Mouse (Mus musculus): ENCODE results near the gene Diras2.
A peak's percentile ranks its signal among the peaks of the same experiment; 100 is the strongest.
"Not testable (repeated sequence)": the region's sequence is repeated elsewhere in the genome, so short reads cannot be mapped to it uniquely, and the experiment has no call there.

Diras2 gene

DNA sequence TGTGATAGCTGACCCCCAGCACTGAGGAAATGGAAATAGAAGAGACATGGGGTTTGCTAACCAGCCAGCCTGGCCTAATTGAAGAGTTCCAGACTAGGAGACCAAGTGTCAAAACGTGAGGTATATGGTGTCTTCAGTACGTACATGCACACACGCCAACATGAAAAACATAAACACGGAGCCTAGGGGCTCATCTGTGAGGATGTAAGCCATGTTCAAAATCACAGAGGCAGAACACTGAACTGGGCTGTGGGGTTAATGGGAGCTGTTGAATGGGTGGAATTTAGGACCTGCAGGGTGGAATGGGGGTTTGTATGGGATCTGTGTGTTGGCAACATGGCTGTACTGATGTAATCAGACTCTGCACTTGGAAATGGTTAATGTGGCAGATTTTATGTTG is 14.5 kb downstream of the Diras2 start:
- DNase-seq (ENCODE audit: low spot score), result no peak

DNA sequence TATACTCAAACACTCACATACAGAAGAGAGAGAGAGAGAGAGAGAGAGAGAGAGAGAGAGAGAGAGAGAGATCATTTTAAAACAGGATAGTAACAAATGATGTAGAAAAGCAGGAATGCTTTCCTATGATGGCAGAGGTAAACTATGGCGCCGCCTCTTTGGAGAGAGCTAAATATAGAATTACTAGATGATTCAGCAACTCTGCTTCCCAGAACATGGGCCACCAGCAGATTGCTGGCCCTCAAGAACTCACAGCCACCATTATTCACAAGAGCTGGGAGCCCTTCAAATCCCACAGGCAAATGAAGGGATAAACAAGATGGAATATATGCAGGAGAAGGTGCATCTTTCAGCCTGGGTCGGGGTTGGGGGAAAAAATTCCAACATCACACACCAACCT is 15.0 kb downstream of the Diras2 start:
- no peak for DNase-seq (ENCODE audit: low spot score)

DNA sequence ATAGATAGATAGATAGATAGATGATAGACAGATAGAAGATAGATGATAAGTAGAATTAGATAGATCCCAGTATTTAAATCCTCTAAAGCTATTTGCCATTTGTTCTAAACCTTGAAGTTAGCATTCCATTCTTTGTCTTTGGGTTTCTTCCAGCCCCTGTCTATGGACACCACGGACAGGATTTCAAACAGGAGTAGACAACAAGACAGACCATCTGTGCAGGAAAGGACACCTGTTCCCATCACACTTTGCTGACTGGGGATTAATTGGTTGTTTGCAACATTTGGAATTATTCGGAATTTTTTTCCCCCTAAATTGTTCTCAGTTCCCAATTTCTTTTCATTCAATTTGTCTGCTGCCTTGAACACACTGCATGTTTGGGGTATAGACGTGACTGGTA is 17.5 kb downstream of the Diras2 start:
- no peak for DNase-seq (ENCODE audit: low spot score)

DNA sequence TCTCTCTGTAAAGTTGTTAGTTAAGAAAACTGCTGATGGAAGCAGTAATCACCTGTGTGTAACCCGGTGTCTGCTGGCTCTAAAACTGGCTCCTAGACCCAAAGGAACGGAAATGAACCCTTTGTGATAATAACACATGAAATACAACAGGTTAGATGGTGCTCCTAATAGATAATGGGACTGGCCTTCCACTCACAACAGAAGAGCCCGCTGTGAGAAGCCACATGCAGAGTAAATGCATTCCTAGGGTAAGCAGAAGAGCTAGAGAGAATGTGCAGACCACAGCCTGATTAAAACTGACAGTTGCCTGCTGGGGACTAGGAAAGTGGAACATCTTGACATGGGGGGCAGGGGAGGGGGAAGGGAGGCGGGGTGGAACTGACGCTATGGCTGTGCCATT is 18.7 kb downstream of the Diras2 start:
- no peak for DNase-seq (ENCODE audit: low spot score)

DNA sequence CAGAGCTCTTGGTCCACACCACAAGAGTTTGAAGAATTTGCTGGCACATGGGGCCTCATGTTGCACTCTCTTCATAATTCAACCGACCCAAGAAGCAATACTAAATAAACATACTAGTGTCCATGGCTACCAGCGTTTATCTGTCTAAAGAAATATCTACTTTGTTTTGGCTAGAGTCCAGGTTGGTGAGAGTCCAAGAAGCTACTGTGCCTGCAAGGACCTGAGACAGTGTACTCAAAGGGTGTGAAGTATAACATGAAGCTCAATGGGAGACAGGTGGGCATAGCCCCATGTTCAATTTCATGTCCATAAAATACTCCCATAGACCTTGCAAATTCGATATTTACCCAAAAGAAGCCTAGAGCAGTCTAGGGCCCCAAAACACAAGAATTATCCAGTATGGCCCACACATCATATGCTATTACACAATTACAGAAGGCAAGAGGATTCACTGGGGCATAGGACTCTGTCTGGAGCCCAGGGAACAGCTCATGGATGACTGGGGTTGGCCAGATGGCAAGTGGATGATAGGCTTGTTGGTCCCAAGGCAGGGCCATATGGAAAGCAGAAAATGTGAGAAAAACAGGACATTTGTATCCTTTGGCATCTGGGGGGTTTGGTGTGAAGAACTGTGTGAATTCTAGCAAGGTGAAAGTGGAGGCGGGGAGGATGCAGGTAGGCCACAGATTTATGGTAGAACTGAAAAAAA is 20.8 kb downstream of the Diras2 start:
- DNase-seq (ENCODE audit: low spot score), result no peak

DNA sequence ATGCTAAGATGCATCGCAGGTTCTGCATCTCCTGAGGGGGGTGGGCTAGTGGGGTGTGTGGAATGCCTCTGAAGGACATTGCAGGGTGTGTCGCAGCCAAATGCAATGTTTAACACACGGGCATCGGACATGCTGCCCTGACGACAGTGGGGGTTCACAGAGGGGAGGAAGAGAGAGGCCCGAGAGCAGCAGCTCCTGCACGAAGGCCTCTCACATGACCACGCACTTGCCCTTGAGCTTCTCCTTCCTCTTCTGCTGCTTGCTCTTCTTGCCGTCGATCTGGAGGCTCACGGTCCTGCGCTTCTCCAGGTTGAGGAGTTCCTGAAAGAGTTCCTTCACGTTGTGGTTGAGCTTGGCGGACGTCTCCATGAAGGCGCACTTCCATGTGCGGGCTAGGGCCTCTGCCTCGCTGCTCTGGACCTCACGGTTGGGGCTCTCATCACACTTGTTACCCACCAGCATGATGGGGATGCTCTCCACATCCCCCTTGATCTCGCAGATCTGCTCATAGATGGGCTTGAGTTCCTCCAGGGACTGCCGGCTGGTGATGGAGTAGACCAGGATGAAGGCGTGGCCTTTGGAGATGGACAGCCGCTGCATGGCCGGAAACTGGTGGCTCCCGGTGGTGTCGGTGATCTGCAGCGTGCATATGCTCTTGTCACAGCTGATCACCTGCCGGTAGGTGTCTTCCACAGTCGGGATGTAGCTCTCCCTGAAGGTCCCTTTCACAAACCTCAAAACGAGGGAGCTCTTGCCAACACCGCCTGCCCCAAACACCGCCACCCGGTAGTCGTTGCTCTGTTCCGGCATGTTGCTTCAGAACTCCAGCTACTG is 23.4 kb downstream of the Diras2 start:
- no peak for DNase-seq (ENCODE audit: low spot score)

DNA sequence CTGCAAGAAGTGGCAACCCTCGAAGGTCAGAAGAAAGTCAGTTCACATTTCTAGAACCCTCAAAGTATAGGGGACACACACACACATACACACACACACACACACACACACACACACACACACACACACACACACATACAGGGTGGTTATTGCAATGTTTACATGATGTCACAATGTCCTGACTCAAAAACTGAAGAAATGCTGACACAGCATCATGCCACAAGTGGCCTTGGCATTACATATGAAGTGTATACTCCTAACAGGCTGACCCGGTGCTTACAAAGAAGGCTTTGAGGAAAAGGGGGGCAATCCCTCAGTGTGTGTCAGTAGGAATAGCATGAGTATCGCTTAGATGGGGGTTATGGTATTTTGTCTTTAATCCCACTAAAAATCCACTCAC is 24.3 kb downstream of the Diras2 start:
- not testable (repeated sequence) for DNase-seq (ENCODE audit: low spot score)

DNA sequence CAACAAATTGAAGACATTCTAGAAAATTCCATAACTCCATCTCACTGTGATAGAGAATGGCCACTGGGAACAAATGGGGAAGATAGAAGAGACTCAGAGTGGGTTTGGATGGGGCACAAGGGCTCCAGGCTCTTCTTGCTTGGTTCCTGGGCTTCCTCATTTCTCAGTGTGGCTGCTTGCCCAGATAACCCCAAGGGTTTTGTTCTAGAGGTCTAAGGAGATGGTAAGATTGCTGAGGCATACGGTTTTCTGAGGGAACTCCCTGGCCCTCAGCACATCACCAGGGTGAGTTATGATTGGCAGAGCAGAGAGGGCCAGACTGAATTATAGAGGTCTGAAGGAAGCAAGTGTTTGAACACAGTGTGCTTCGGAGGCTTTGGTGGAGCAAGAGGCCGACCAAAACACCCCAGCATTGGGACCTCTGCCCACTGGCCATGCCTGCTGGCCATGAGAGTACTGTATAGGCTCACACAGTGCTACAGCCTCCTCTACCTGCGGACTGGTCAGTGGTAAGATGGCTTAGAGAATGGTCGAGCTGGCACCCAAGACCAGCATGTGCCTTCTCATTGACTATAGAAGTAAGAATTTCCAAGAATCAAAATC is 25.3 kb downstream of the Diras2 start:
- DNase-seq (ENCODE audit: low spot score), result not testable (repeated sequence)

DNA sequence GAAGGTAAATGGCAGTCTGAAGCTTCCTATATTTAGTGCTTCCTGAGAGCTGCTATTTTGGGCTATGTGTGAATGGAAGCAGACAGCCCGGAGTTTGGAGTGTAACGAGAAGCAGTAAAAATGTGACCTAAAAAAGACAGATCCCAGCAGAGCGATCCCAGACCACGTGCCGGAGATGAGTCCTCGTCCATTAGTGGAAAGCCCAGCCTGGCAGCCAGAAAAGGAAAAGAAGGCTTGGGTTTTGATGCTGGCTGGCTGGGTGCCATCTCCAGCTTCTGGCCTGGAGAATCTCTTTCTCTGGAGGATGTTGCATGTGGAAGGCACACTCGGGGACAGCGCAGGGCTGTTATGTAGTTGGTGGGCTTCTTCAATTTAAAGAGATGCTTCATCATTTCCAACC is 29.4 kb downstream of the Diras2 start:
- DNase-seq (ENCODE audit: low spot score), result no peak

DNA sequence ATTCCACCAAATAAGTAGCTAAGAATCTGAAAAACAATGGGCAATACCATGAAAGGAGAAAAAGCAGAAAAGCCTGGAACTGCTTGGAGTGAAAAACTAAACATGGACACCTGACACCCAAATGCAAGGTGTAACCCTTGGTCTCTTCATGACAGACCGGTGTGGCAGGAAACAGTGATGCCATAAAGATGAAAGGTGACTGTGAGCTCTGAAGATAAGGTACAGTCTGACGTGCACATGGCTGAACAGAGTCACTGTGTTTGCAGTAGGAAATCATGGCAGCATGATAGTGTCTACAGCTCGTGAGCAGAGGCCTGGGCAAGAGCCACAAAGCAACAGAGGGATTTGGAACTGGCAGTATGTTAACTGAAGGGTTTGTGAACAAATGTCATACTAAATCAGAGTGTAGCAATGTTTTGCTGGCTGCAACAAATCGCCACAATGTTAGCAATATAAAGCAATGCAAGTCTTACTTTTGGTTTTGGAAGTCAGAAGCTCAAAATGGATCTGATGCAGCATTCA is 34.0 kb downstream of the Diras2 start:
- DNase-seq (ENCODE audit: low spot score), result no peak

DNA sequence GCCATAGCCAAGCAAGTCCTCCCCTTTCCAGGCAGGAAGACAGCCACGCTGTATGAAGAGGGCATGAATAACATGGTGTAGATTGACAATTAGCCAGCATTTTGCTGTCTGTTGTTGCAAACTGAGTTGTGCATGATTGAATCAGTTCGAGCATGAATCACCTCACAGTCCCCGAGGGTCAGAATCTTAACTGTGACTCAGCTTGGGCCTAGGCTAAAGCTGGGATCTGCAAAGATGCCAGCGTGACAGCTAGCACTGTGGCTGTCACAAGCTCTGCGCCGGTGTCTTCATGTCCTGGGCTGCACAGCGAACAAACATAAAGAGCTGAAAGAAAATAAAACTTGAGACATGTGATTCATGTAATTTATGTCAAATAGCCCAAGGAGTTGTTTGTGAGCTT is 42.3 kb downstream of the Diras2 start:
- no peak for DNase-seq (ENCODE audit: low spot score)

DNA sequence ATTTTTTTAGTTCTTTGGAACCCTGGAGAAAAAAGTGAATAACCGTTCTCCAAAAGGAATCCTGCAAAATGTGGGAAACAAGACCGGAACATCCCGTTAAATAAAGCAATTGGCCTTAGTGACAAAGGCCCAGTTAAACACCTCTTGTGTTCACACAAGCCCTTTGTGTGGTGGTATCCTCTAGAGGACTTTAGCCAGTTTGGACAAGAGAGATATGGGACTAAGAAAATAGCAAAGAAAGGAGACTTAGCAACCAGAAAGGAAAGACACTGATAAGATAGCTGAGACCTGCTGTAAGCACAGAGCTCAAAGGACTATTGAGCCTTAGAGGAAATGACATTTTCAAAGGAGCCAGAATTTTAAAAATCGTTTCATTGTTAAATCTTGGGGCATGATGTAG is 47.0 kb downstream of the Diras2 start:
- no peak for DNase-seq (ENCODE audit: low spot score)

DNA sequence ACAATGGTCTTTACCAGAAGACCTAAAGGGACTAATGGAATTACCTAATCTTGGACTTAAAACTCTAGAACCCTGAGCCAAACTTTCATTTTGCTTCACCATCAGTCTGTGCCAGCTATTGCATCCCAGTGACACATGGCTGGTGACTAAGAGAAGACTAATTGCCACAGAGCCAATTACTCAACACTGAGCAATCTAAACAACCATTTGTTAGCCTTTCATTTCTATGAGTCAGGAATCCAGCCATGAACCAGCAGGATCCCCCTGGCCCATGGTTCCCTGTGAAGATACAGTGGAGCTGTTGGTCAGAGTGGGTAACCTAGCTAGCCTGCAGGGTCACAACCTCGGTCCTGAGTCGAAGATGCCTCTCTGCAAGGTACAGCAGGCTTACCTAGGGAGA is 49.3 kb downstream of the Diras2 start:
- DNase-seq (ENCODE audit: low spot score), result no peak

DNA sequence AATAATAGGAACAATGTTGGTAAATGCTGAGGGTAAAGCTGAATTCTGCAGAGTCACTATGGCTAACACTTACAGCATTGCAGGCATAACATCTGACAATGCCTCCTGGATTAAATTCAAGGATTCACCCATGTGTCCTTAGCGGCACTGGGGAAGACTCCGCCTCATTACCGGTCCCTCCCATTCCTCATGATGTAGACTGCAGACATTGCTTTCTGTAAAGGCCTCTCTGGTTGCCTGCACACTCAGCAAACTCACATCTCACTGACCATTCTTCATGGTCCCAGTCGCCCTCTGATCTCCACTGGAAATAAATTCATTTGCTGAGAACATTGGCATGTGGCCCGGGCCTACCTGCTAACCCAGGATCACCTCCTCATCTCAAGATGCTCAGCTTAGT is 51.9 kb downstream of the Diras2 start:
- no peak for DNase-seq (ENCODE audit: low spot score)

DNA sequence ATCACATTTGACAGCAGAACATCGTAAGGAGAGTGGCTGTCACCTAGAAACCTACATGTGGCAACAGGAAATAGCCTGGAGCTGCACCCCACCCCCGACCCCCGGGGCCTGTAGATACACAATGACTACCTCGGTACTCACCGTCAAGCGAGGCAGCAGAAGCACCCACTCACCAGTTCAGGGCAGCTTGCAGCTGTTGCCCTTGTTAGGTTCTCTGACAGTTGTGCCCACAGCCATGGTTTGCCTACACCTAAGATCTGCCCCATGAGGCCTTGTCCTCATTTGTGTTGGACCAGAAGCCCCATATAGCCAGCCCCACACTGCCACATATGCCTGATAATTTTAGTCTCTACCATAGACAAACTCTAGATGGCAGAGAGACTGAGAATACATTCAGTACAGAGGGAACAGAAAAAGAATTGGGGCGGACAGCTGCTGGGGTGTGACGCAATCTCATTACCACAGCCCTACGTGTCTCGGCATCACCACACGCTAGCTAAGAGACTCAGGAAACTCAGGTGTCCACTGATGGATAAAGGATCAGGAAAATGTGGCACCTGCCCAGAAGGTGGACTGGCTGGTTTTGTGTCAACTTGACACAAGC is 54.0 kb downstream of the Diras2 start:
- no peak for DNase-seq (ENCODE audit: low spot score)

DNA sequence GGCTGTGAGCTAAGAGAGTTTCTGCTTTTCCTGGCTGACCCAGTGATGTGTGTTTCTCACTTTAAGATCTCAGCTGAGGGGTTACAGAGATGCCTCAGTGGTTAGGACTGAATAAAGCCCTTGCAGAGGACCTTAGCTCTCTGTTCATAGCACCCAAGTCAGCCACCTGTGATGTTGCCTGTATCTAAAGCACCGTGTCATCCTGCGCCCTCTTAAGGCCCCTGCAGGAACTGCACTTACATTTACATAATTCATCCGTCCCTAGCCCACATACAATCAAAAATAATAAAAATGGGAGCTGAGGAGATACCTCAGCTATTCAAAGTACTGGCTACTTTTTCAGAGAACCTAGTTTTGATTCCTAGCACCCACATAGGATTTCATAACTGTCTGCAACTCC is 54.9 kb downstream of the Diras2 start:
- DNase-seq (ENCODE audit: low spot score), result no peak

DNA sequence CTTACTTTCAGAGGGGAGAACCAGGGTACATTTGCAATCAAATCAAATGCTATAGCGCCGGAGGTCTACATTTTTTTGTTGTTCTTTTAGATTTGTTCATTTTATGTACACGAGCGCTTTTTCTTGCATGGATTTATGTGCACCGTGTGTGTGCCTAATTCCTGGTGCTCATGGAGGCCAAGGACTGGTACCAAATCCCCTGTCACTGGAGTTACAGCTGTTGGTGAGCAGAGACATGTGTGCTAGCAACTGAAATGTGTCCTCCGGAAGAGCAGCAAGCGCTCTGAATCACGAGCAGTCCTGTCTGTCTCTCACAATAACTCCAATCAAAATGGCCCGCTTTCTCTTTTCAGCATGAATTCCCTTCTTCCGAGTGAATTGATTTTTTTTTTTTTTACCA is 55.8 kb downstream of the Diras2 start:
- no peak for DNase-seq (ENCODE audit: low spot score)

DNA sequence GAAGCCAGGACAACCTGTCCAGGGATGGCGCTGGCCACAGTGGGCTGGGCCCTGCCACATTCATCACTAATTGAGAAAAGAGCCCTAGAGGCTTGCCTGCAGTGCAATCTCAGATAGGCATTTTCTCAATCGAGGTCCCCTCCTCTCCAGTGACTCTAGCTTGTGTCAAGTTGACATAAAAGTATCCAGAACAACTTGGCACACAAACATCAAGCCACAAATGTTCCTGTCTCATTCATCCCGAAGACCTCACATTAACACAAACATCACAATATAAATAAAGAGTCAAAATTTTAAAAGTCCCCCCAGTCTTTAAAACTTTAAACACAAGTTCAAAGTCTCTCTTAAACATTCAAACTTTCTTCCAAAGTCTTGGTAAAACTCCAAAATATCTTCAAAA is 56.3 kb downstream of the Diras2 start:
- no peak for DNase-seq (ENCODE audit: low spot score)

DNA sequence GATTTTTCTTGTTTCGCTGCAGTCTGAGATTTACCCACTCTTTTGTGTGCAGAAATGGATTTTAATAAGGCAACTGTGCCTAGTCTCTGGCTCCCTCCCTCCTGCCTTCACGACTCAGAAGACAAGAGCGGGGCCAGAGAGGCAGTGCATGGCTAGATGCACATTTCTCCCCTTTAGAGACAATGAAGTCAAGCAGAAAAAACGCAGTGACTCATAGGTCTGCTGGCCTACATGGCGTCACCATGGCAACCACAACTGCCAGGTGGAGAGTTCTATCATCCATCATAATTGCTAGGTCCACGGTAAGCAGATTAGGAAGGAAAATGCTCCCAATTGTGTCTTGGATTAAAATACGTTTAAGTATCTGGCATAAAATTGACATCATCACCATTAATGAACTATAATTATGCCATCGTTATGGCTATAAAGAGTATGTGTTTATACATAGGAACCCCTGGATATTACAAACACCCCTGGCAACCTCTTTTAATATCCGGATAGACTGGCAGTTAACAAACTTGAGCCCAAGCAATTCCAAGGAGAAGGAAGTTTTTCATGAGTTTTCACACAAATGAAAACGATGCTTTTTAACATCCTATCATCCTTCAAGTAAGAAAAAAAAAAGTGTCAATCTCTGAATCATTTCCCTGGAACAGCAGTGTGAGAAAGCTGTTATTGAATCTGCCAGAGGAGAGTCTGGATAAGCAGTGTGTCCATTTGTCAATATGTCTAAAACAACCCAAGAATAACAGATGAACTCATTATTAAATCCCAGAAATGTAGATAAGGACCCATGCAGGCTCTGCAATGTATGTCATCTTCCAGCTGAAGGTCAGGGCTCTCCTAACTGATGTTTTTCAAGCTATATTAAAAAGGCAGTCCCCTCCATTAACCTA is 61.0 kb downstream of the Diras2 start:
- DNase-seq (ENCODE audit: low spot score), result peak; percentile 14

DNA sequence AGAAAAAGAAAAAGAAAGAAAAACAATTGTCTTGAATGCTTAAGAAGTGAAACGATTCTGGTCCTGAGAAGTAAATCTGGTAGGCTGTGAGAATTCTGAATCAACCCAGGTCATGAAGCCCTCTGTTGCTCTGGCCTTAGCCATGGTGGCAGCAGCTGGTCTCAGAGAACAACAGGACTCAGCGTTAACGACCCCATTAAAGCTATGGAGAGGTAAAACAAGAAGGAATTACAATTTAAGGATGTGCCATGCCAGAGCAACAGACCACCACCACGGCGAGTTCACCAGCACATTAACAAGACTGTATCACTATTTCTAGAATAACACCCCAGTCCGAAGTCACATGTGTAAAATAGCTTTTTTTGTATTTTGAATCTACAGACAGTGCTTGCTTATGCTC is 65.9 kb downstream of the Diras2 start:
- no peak for DNase-seq (ENCODE audit: low spot score)

DNA sequence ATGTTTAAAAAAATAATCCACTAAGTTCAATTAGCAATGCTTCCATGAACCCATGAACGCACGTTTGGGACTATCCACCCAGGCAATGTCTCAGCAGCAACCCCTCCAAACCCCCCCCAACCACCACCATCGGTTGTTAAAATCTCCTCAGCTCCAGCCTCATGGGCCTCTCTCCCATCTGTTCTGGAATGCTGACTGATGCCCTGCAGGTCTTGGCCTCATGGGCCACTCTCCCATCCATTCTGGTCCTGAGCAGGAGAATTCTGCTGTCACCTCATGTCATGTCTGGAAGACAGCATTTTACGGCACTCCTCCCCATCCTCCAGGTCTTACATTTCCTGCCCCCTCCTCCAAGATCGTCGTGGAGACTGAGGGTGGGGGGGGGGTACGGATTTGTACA is 71.1 kb downstream of the Diras2 start:
- DNase-seq (ENCODE audit: low spot score), result no peak

DNA sequence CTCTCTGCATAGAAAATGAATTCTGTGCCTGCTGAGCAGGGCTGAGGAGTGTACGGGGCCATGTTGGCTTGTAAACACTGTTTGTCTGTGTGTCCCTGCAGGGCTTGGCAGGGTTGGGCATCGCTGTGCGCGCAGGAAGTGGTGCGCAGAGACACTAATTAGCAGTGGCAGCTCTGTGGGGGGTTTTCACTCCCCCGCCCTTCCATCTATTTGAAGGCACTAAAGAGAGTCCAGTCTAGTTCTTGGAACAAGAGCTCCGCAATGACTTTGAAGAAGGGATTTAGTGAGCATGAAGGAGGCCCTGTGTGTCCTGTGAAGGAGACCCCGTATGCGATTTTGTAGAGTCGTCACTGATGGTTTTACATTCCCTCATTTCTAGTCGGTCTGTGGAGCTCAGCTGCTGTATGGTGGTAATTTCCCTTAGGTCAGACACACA is 73.2 kb downstream of the Diras2 start:
- DNase-seq (ENCODE audit: low spot score), result no peak

Measured in ovary, adult 18-20 months (tissue).